Mouse (Mus musculus) limb, embryonic 12.5 days (tissue): ENCODE data around the gene Tenm3. TPM values are rescaled to one million over a fixed set of nuclear protein-coding genes. Genes with fewer than 3 reads are reported as not detected.

Experiments
- ATAC-seq: fragments of 200-750 bp; cut with Nextera tagmentation; 2 replicates; pipeline ENCODE4 v1.8.0; 2017; ENCODE audit warnings: low read depth, moderate TSS enrichment; ENCODE audit not compliant: insufficient number of reproducible peaks, insufficient read depth, low FRiP score, low TSS enrichment
- H3K27ac ChIP-seq: fragments of 300-500 bp; sonication (generic); 2 replicates; pipeline ENCODE4 v1.5.1; 2016; ENCODE audit warnings: mild to moderate bottlenecking, moderate library complexity
- H3K27me3 ChIP-seq: fragments of 300-500 bp; sonication (generic); 2 replicates; pipeline ENCODE4 v1.6.1; 2016; ENCODE audit warnings: mild to moderate bottlenecking, moderate library complexity
- H3K36me3 ChIP-seq: fragments of 300-500 bp; sonication (generic); 2 replicates; pipeline ENCODE4 v1.6.1; 2016; ENCODE audit warnings: mild to moderate bottlenecking, moderate library complexity
- H3K4me1 ChIP-seq: fragments of 300-500 bp; sonication (generic); replicated peaks from 2 replicates; pipeline ENCODE4 v1.6.1; 2016
- H3K4me2 ChIP-seq: fragments of 300-500 bp; sonication (generic); 2 replicates; pipeline ENCODE4 v1.6.1; 2016; ENCODE audit warnings: mild to moderate bottlenecking, moderate library complexity
- H3K4me3 ChIP-seq: fragments of 300-500 bp; sonication (generic); replicated peaks from 2 replicates; pipeline ENCODE4 v1.5.1; 2016; ENCODE audit warnings: mild to moderate bottlenecking
- H3K9ac ChIP-seq: fragments of 300-500 bp; sonication (generic); replicated peaks from 2 replicates; pipeline ENCODE4 v1.6.1; 2016; ENCODE audit warnings: mild to moderate bottlenecking, moderate library complexity
- H3K9me3 ChIP-seq: fragments of 300-500 bp; sonication (generic); 2 replicates; pipeline ENCODE4 v1.6.1; 2016; ENCODE audit warnings: mild to moderate bottlenecking, moderate library complexity
- WGBS: fragments of 180-500 bp; shearing (Covaris S2); methylation state at CpG from one replicate; pipeline ENCODE4 v1.1.7; 2016; 5-methylcytosine and 5-hydroxymethylcytosine counted together
- polyA plus RNA-seq: library from polyadenylated mRNA; unstranded; fragments of >200 nt; fragmentation: Nextera tagmentation; extraction: Ambion mirVana; gene quantifications from 2 replicates; pipeline ENCODE4 v1.2.1, GENCODE M21; 2016

The Tenm3 gene
- polyA plus RNA-seq, 1 experiment from 2014 or later = 47.1 TPM

- H3K4me2 ChIP-seq = no peak overlapping the region
- ATAC-seq = no peak
- WGBS = 97% methylated on average over 4 of the region's 4 CpGs
- H3K4me1 ChIP-seq = peaks cover 15% of the 10 kb centered on the region
- no peaks in the 10 kb centered on the region for H3K27me3 ChIP-seq
- H3K27ac ChIP-seq = no peak overlapping the region
- no peak overlapping the region for H3K4me3 ChIP-seq
- no peaks in the 10 kb centered on the region for H3K9me3 ChIP-seq
- no peak overlapping the region for H3K9ac ChIP-seq
- H3K36me3 ChIP-seq = no peaks in the 10 kb centered on the region
Observed at GRCm38 (mm10) chr8:48522536-48523123, 321.1 kb downstream of the Tenm3 start.

GRCm38 (mm10) chr8:48522004-48522403 is 321.7 kb downstream of the Tenm3 start:
- no peak overlapping the region for H3K4me2 ChIP-seq
- H3K9me3 ChIP-seq = no peaks in the 10 kb centered on the region
- no peak overlapping the region for H3K4me3 ChIP-seq
- no peaks in the 10 kb centered on the region for H3K27me3 ChIP-seq
- H3K36me3 ChIP-seq = no peaks in the 10 kb centered on the region
- WGBS = 72% methylated on average over 8 of the region's 8 CpGs
- H3K9ac ChIP-seq = no peak overlapping the region
- H3K27ac ChIP-seq = no peak overlapping the region
- no peak for ATAC-seq
- peaks cover 15% of the 10 kb centered on the region for H3K4me1 ChIP-seq

GRCm38 (mm10) chr8:48517431-48517830 is 326.3 kb downstream of the Tenm3 start:
- Histone ChIP-seq H3K9ac (no peak overlapping the region), H3K27me3 (no peaks in the 10 kb centered on the region), H3K27ac (no peak overlapping the region), H3K4me1 (peaks cover 10% of the 10 kb centered on the region), H3K36me3 (no peaks in the 10 kb centered on the region), H3K9me3 (no peaks in the 10 kb centered on the region), H3K4me3 (no peak overlapping the region), H3K4me2 (no peak overlapping the region)
- ATAC-seq = no peak

GRCm38 (mm10) chr8:48514230-48514629 is 329.5 kb downstream of the Tenm3 start:
- no peak for ATAC-seq
- 90% methylated on average over 4 of the region's 4 CpGs for WGBS
- Histone ChIP-seq H3K9me3 (no peaks in the 10 kb centered on the region), H3K4me3 (no peak overlapping the region), H3K4me2 (no peak overlapping the region), H3K27ac (no peak overlapping the region), H3K9ac (no peak overlapping the region), H3K36me3 (no peaks in the 10 kb centered on the region), H3K4me1 (peaks cover 5% of the 10 kb centered on the region), H3K27me3 (no peaks in the 10 kb centered on the region)

- no peaks in the 10 kb centered on the region for H3K9me3 ChIP-seq
- H3K4me2 ChIP-seq = no peak overlapping the region
- no peak for ATAC-seq
- no peak overlapping the region for H3K27ac ChIP-seq
- H3K27me3 ChIP-seq = no peaks in the 10 kb centered on the region
- no peak overlapping the region for H3K4me3 ChIP-seq
- WGBS = 86% methylated on average over 7 of the region's 7 CpGs
- H3K36me3 ChIP-seq = no peaks in the 10 kb centered on the region
- no peak overlapping the region for H3K9ac ChIP-seq
- H3K4me1 ChIP-seq = peaks cover 9% of the 10 kb centered on the region
Observed at GRCm38 (mm10) chr8:48513801-48514200, 329.9 kb downstream of the Tenm3 start.

- H3K36me3 ChIP-seq = no peaks in the 10 kb centered on the region
- ATAC-seq = no peak
- H3K4me3 ChIP-seq = no peak overlapping the region
- no peak overlapping the region for H3K9ac ChIP-seq
- no peaks in the 10 kb centered on the region for H3K27me3 ChIP-seq
- H3K4me1 ChIP-seq = peaks cover 23% of the 10 kb centered on the region
- 90% methylated on average over 12 of the region's 12 CpGs for WGBS
- no peaks in the 10 kb centered on the region for H3K9me3 ChIP-seq
- H3K27ac ChIP-seq = no peak overlapping the region
- H3K4me2 ChIP-seq = no peak overlapping the region
Observed at GRCm38 (mm10) chr8:48511546-48511945, 332.2 kb downstream of the Tenm3 start.

GRCm38 (mm10) chr8:48511137-48511536 is 332.6 kb downstream of the Tenm3 start:
- H3K4me1 ChIP-seq = peaks cover 23% of the 10 kb centered on the region
- H3K4me3 ChIP-seq = no peak overlapping the region
- no peaks in the 10 kb centered on the region for H3K27me3 ChIP-seq
- H3K27ac ChIP-seq = no peak overlapping the region
- H3K4me2 ChIP-seq = no peak overlapping the region
- 93% methylated on average over 14 of the region's 14 CpGs for WGBS
- H3K9ac ChIP-seq = no peak overlapping the region
- H3K9me3 ChIP-seq = no peaks in the 10 kb centered on the region
- H3K36me3 ChIP-seq = no peaks in the 10 kb centered on the region
- ATAC-seq = no peak

- Histone ChIP-seq H3K36me3 (no peaks in the 10 kb centered on the region), H3K27me3 (no peaks in the 10 kb centered on the region), H3K4me2 (peak overlapping the region; percentile 42), H3K4me3 (no peak overlapping the region), H3K9me3 (no peaks in the 10 kb centered on the region), H3K9ac (no peak overlapping the region), H3K27ac (no peak overlapping the region), H3K4me1 (peaks cover 23% of the 10 kb centered on the region)
- no peak for ATAC-seq
- WGBS = 50% methylated on average over 29 of the region's 29 CpGs
Observed at GRCm38 (mm10) chr8:48508641-48509599, 334.8 kb downstream of the Tenm3 start.

- peak; percentile 76; the same call in 1 of the 2 replicates for ATAC-seq
- peaks cover 23% of the 10 kb centered on the region for H3K4me1 ChIP-seq
- H3K36me3 ChIP-seq = no peaks in the 10 kb centered on the region
- H3K27me3 ChIP-seq = no peaks in the 10 kb centered on the region
- 55% methylated on average over 10 of the region's 10 CpGs for WGBS
- H3K9ac ChIP-seq = no peak overlapping the region
- H3K4me2 ChIP-seq = 0 out of 2 replicates have a peak overlapping the region, but pooled peaks have one; percentile 42
- H3K9me3 ChIP-seq = no peaks in the 10 kb centered on the region
- peak overlapping the region; percentile 35; the same call in 1 of the 2 replicates for H3K27ac ChIP-seq
- no peak overlapping the region for H3K4me3 ChIP-seq
Observed at GRCm38 (mm10) chr8:48507719-48508501, 335.8 kb downstream of the Tenm3 start.

GRCm38 (mm10) chr8:48492491-48492890 is 351.3 kb downstream of the Tenm3 start:
- no peak for ATAC-seq
- WGBS = 86% methylated on average over 5 of the region's 5 CpGs
- Histone ChIP-seq H3K4me2 (no peak overlapping the region), H3K9ac (no peak overlapping the region), H3K27ac (no peak overlapping the region), H3K9me3 (no peaks in the 10 kb centered on the region), H3K27me3 (no peaks in the 10 kb centered on the region), H3K4me1 (peaks cover 37% of the 10 kb centered on the region), H3K4me3 (no peak overlapping the region), H3K36me3 (no peaks in the 10 kb centered on the region)

- H3K4me3 ChIP-seq = no peak overlapping the region
- no peak overlapping the region for H3K9ac ChIP-seq
- H3K27ac ChIP-seq = no peak overlapping the region
- H3K9me3 ChIP-seq = no peaks in the 10 kb centered on the region
- no peaks in the 10 kb centered on the region; the same call in 1 of the 2 replicates for H3K36me3 ChIP-seq
- no peaks in the 10 kb centered on the region for H3K27me3 ChIP-seq
- no peak overlapping the region for H3K4me2 ChIP-seq
- H3K4me1 ChIP-seq = peaks cover 37% of the 10 kb centered on the region
- ATAC-seq = no peak
- WGBS = 65% methylated on average over 6 of the region's 6 CpGs
Observed at GRCm38 (mm10) chr8:48490635-48491165, 353.1 kb downstream of the Tenm3 start.
